Mouse (Mus musculus): ENCODE results near the gene Fstl3.

Gene Fstl3

GRCm38 (mm10) chr10:79811736-79812637 is 34.9 kb downstream of the Fstl3 start:
- peak; percentile 91 for DNase-seq (ENCODE audit: low read depth)

GRCm38 (mm10) chr10:79814271-79814842 is 37.3 kb downstream of the Fstl3 start:
- no peak for DNase-seq (ENCODE audit: low read depth)

- no peak for DNase-seq (ENCODE audit: low read depth)
These were observed 38.8 kb downstream of the Fstl3 start for GRCm38 (mm10) chr10:79815671-79816494.

- DNase-seq (ENCODE audit: low read depth), result peak; percentile 34
These were observed 40.0 kb downstream of the Fstl3 start for GRCm38 (mm10) chr10:79817111-79817510.

GRCm38 (mm10) chr10:79818225-79818624 is 41.2 kb downstream of the Fstl3 start:
- DNase-seq (ENCODE audit: low read depth), result no peak

GRCm38 (mm10) chr10:79819606-79820005 is 42.5 kb downstream of the Fstl3 start:
- DNase-seq (ENCODE audit: low read depth), result no peak

- DNase-seq (ENCODE audit: low read depth), result no peak
These were observed 43.2 kb downstream of the Fstl3 start for GRCm38 (mm10) chr10:79820277-79820676.

GRCm38 (mm10) chr10:79820782-79821181 is 43.7 kb downstream of the Fstl3 start, which contains the start of gene Misp:
Misp (plus strand) TSS chr10:79820989.
- no peak for DNase-seq (ENCODE audit: low read depth)

GRCm38 (mm10) chr10:79821731-79822130 is 44.7 kb downstream of the Fstl3 start:
- DNase-seq (ENCODE audit: low read depth), result no peak

GRCm38 (mm10) chr10:79822372-79822771 is 45.3 kb downstream of the Fstl3 start:
- no peak for DNase-seq (ENCODE audit: low read depth)

GRCm38 (mm10) chr10:79823011-79823410 is 45.9 kb downstream of the Fstl3 start:
- no peak for DNase-seq (ENCODE audit: low read depth)

GRCm38 (mm10) chr10:79824413-79824812 is 47.3 kb downstream of the Fstl3 start:
- DNase-seq (ENCODE audit: low read depth), result peak; percentile 78

GRCm38 (mm10) chr10:79831583-79831982 is 54.5 kb downstream of the Fstl3 start:
- DNase-seq (ENCODE audit: low read depth), result peak; percentile 80

All from NIH3T3 (cell line).